Mouse (Mus musculus) small intestine, adult 2 months (tissue): ENCODE data around the gene Mlycd.

Source experiments
- CTCF ChIP-seq: fragments of 200-500 bp; IDR thresholded peaks from 2 replicates; pipeline ENCODE4 v1.5.1; 2012; ENCODE audit warnings: low read depth, mild to moderate bottlenecking, control low read depth, inconsistent platforms, low read length, moderate library complexity, mixed read lengths; ENCODE audit not compliant: insufficient replicate concordance, insufficient read length; ENCODE audit errors: extremely low read depth
- POLR2A ChIP-seq: fragments of 200-500 bp; IDR thresholded peaks from 2 replicates; pipeline ENCODE4 v1.6.1; 2012; ENCODE audit warnings: low read depth, mild to moderate bottlenecking, control low read depth, inconsistent platforms, low read length, moderate library complexity

- TF ChIP-seq CTCF (no peak), POLR2A (no peak)
Observed at GRCm38 (mm10) chr8:119442013-119442412, 47.3 kb downstream of the Mlycd start.
